In the genomic region with DNA sequence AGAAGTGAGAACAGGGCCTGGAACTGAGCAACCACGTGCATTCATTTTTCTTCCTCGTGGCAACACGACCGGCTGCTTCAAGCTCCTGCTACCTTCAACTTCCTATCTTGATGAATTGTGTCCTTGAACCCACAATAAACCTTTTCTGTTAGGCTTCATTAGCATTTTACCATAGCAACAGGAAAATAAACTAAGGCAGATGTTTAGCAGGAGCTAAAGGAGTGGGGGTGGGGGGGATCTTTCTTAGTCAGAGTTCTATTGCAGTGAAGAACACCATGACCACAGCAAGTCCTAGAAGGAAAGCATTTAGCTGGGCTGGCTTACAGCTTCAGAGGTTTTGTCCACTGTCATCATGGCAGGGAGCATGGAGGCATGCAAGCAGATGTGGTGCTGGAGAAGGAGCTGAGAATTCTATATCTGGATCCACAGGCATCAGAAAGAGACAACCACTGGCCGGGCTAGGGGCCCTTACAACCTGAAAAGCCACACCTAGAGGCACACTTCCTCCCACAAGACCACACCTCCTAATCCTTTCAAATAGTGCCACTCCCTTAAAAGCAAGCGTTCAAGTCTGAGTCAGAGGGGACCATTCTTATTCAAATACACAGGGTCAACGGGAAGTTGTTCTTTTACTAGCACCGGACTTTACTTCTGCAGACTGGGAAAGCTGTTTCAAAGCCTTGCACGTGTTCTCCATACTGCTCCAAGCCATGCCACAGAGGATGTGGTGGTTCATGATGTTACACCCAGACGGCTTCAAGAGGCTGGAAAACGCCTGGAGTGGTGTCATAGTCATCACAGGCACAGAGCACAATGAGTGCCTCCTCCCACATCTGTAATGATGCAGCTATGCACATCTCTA, we compare ENCODE assay signal across 16 mouse cellular contexts.
"Had no signal": no experiment of that assay in that cellular context is flagged by ENCODE, and none has a peak within 500 bp of the region (broad histone marks: within the 10 kb centered on the region; RNA-seq: fewer than 3 reads in every experiment).

No protein-coding gene starts in this region.

- H3K36me3 ChIP-seq: limb, embryonic 15.5 days; liver, embryonic 12.5 days; midbrain, embryonic 10.5 days; neural tube, embryonic 13.5 days had no signal

- H3K9me3 ChIP-seq: limb, embryonic 15.5 days; liver, embryonic 12.5 days; midbrain, embryonic 10.5 days; neural tube, embryonic 13.5 days had no signal

- H3K4me1 ChIP-seq: limb, embryonic 15.5 days; liver, embryonic 12.5 days had no signal

- H3K27me3 ChIP-seq: limb, embryonic 15.5 days; liver, embryonic 12.5 days; neural tube, embryonic 13.5 days had no signal

- H3K4me3 ChIP-seq: limb, embryonic 15.5 days; liver, embryonic 12.5 days; midbrain, embryonic 10.5 days; myocyte; neural tube, embryonic 13.5 days had no signal

- DNase-seq: kidney, postnatal 36 days; layer of hippocampus, adult 9-11 months; layer of hippocampus, postnatal 36 days; lung, embryonic 14.5 days; lung, postnatal 10 days; lung, postnatal 4 days; retina, postnatal 1 day; right cerebral cortex, postnatal 4 days; spleen, adult 18-20 months; thymus, adult 18-20 months; thymus, postnatal 14 days had no signal
